Mouse (Mus musculus) limb, embryonic 10.5 days (tissue): Measurements from ENCODE around the gene Fmod. TPM values are rescaled to one million over a fixed set of nuclear protein-coding genes. Genes with fewer than 3 reads are reported as not detected.

Experiments used
- DNase-seq: peaks from one replicate; pipeline ENCODE4 v3.0.0-alpha.2; 2017; ENCODE audit warnings: low spot score
- H3K27ac ChIP-seq: fragments of 300-500 bp; sonication (generic); 2 replicates; pipeline ENCODE4 v1.5.1; 2016; ENCODE audit warnings: mild to moderate bottlenecking
- H3K27me3 ChIP-seq: fragments of 300-500 bp; sonication (generic); 2 replicates; pipeline ENCODE4 v1.6.1; 2016; ENCODE audit warnings: low read depth, mild to moderate bottlenecking; ENCODE audit not compliant: poor library complexity, severe bottlenecking
- H3K36me3 ChIP-seq: fragments of 300-500 bp; sonication (generic); 2 replicates; pipeline ENCODE4 v1.6.1; 2016; ENCODE audit warnings: mild to moderate bottlenecking, moderate library complexity
- H3K4me1 ChIP-seq: fragments of 300-500 bp; sonication (generic); 2 replicates; pipeline ENCODE4 v1.6.1; 2016
- H3K4me3 ChIP-seq: fragments of 300-500 bp; sonication (generic); 2 replicates; pipeline ENCODE4 v1.5.1; 2016; ENCODE audit warnings: mild to moderate bottlenecking, moderate library complexity
- H3K9me3 ChIP-seq: fragments of 300-500 bp; sonication (generic); replicated peaks from 2 replicates; pipeline ENCODE4 v1.6.1; 2016; ENCODE audit warnings: mild to moderate bottlenecking
- WGBS: fragments of 180-500 bp; shearing (Covaris S2); methylation state at CpG from one replicate; pipeline ENCODE4 v1.1.7; 2016; 5-methylcytosine and 5-hydroxymethylcytosine counted together
- polyA plus RNA-seq: library from polyadenylated mRNA; unstranded; fragments of >200 nt; fragmentation: Nextera tagmentation; extraction: Ambion mirVana; gene quantifications from 2 replicates; pipeline ENCODE4 v1.2.1, GENCODE M21; 2016

The Fmod gene
- polyA plus RNA-seq, 1 experiment from 2014 or later: 2.4 TPM

GRCm38 (mm10) chr1:134042341-134042740 is 5.3 kb downstream of the Fmod start:
- Histone ChIP-seq H3K9me3 (no peaks in the 10 kb centered on the region), H3K36me3 (no peaks in the 10 kb centered on the region), H3K27ac (0 out of 2 replicates have a peak overlapping the region, but pooled peaks have one; percentile 42), H3K27me3 (peaks cover 19% of the 10 kb centered on the region), H3K4me3 (no peak overlapping the region), H3K4me1 (peaks cover 32% of the 10 kb centered on the region)
- 31% methylated on average over 1 of the region's 1 CpGs for WGBS
- no peak for DNase-seq

- Histone ChIP-seq H3K4me1 (peaks cover 28% of the 10 kb centered on the region), H3K27me3 (peaks cover 23% of the 10 kb centered on the region), H3K4me3 (no peak overlapping the region), H3K9me3 (no peaks in the 10 kb centered on the region), H3K36me3 (no peaks in the 10 kb centered on the region), H3K27ac (no peak overlapping the region)
- 89% methylated on average over 6 of the region's 6 CpGs for WGBS
- no peak for DNase-seq
These were observed 7.8 kb downstream of the Fmod start for GRCm38 (mm10) chr1:134044805-134045204.

GRCm38 (mm10) chr1:134045971-134046370 is 8.9 kb downstream of the Fmod start:
- WGBS: 6% methylated on average over 9 of the region's 9 CpGs
- H3K36me3 ChIP-seq: no peaks in the 10 kb centered on the region
- peak overlapping the region; percentile 41 for H3K4me3 ChIP-seq
- peak; percentile 83 for DNase-seq
- H3K9me3 ChIP-seq: no peaks in the 10 kb centered on the region
- H3K4me1 ChIP-seq: peaks cover 28% of the 10 kb centered on the region
- peak overlapping the region; percentile 64 for H3K27ac ChIP-seq
- peaks cover 29% of the 10 kb centered on the region for H3K27me3 ChIP-seq

- WGBS: 33% methylated on average over 22 of the region's 23 CpGs
- Histone ChIP-seq H3K27ac (peak overlapping the region; percentile 64), H3K4me3 (peak overlapping the region; percentile 41), H3K27me3 (peaks cover 29% of the 10 kb centered on the region), H3K9me3 (no peaks in the 10 kb centered on the region), H3K36me3 (no peaks in the 10 kb centered on the region), H3K4me1 (peaks cover 28% of the 10 kb centered on the region)
- no peak for DNase-seq
These were observed 9.3 kb downstream of the Fmod start for GRCm38 (mm10) chr1:134046387-134046786.

- Histone ChIP-seq H3K4me1 (peaks cover 23% of the 10 kb centered on the region), H3K4me3 (no peak overlapping the region), H3K27ac (no peak overlapping the region), H3K9me3 (no peaks in the 10 kb centered on the region), H3K36me3 (no peaks in the 10 kb centered on the region), H3K27me3 (peaks cover 29% of the 10 kb centered on the region)
- 86% methylated on average over 6 of the region's 6 CpGs for WGBS
- no peak for DNase-seq
These were observed 10.4 kb downstream of the Fmod start for GRCm38 (mm10) chr1:134047431-134047830.

- Histone ChIP-seq H3K36me3 (no peaks in the 10 kb centered on the region), H3K27ac (no peak overlapping the region), H3K27me3 (peaks cover 29% of the 10 kb centered on the region), H3K9me3 (no peaks in the 10 kb centered on the region), H3K4me1 (peaks cover 12% of the 10 kb centered on the region), H3K4me3 (no peak overlapping the region)
- DNase-seq: peak; percentile 79
- 4% methylated on average over 5 of the region's 5 CpGs for WGBS
These were observed 11.7 kb downstream of the Fmod start for GRCm38 (mm10) chr1:134048759-134049158.

- Histone ChIP-seq H3K4me1 (peaks cover 11% of the 10 kb centered on the region), H3K27ac (no peak overlapping the region), H3K36me3 (no peaks in the 10 kb centered on the region), H3K27me3 (peaks cover 25% of the 10 kb centered on the region), H3K4me3 (no peak overlapping the region), H3K9me3 (no peaks in the 10 kb centered on the region)
- 67% methylated on average over 6 of the region's 6 CpGs for WGBS
- DNase-seq: no peak
These were observed 12.5 kb downstream of the Fmod start for GRCm38 (mm10) chr1:134049542-134049941.

GRCm38 (mm10) chr1:134053207-134053606 is 16.2 kb downstream of the Fmod start:
- Histone ChIP-seq H3K27me3 (peaks cover 9% of the 10 kb centered on the region; the same call in 1 of the 2 replicates), H3K4me1 (peaks cover 5% of the 10 kb centered on the region; the same call in 1 of the 2 replicates), H3K36me3 (no peaks in the 10 kb centered on the region), H3K4me3 (no peak overlapping the region), H3K9me3 (no peaks in the 10 kb centered on the region), H3K27ac (no peak overlapping the region)
- WGBS: 10% methylated on average over 6 of the region's 6 CpGs
- peak; percentile 76 for DNase-seq

- peaks cover 10% of the 10 kb centered on the region; the same call in 1 of the 2 replicates for H3K27me3 ChIP-seq
- peaks cover 9% of the 10 kb centered on the region for H3K4me1 ChIP-seq
- DNase-seq: no peak
- H3K36me3 ChIP-seq: no peaks in the 10 kb centered on the region
- no peaks in the 10 kb centered on the region for H3K9me3 ChIP-seq
- H3K4me3 ChIP-seq: no peak overlapping the region
- 68% methylated on average over 9 of the region's 9 CpGs for WGBS
- peak overlapping the region; percentile 50; the same call in 1 of the 2 replicates for H3K27ac ChIP-seq
These were observed 18.0 kb downstream of the Fmod start for GRCm38 (mm10) chr1:134055058-134055457.

- 0 out of 2 replicates have a peak overlapping the region, but pooled peaks have one; percentile 50 for H3K27ac ChIP-seq
- no peaks in the 10 kb centered on the region for H3K36me3 ChIP-seq
- H3K9me3 ChIP-seq: no peaks in the 10 kb centered on the region
- no peak overlapping the region for H3K4me3 ChIP-seq
- 86% methylated on average over 9 of the region's 9 CpGs for WGBS
- H3K4me1 ChIP-seq: peaks cover 16% of the 10 kb centered on the region
- DNase-seq: no peak
- H3K27me3 ChIP-seq: peaks cover 4% of the 10 kb centered on the region; the same call in 1 of the 2 replicates
These were observed 18.7 kb downstream of the Fmod start for GRCm38 (mm10) chr1:134055666-134056245.

GRCm38 (mm10) chr1:134056285-134056684 is 19.2 kb downstream of the Fmod start:
- no peaks in the 10 kb centered on the region for H3K36me3 ChIP-seq
- peaks cover 21% of the 10 kb centered on the region for H3K4me1 ChIP-seq
- no peak overlapping the region for H3K4me3 ChIP-seq
- H3K9me3 ChIP-seq: no peaks in the 10 kb centered on the region
- DNase-seq: no peak
- H3K27me3 ChIP-seq: peaks cover 4% of the 10 kb centered on the region; the same call in 1 of the 2 replicates
- no peak overlapping the region for H3K27ac ChIP-seq
- 59% methylated on average over 4 of the region's 4 CpGs for WGBS

- Histone ChIP-seq H3K27ac (no peak overlapping the region), H3K4me1 (peaks cover 36% of the 10 kb centered on the region), H3K27me3 (peaks cover 9% of the 10 kb centered on the region), H3K4me3 (no peak overlapping the region), H3K9me3 (no peaks in the 10 kb centered on the region), H3K36me3 (no peaks in the 10 kb centered on the region)
- 55% methylated on average over 8 of the region's 8 CpGs for WGBS
- no peak for DNase-seq
These were observed 20.7 kb downstream of the Fmod start for GRCm38 (mm10) chr1:134057736-134058135.

- WGBS: 77% methylated on average over 6 of the region's 6 CpGs
- no peaks in the 10 kb centered on the region for H3K9me3 ChIP-seq
- H3K27ac ChIP-seq: no peak overlapping the region
- no peak overlapping the region for H3K4me3 ChIP-seq
- peaks cover 47% of the 10 kb centered on the region for H3K4me1 ChIP-seq
- no peaks in the 10 kb centered on the region for H3K36me3 ChIP-seq
- no peak for DNase-seq
- H3K27me3 ChIP-seq: peaks cover 9% of the 10 kb centered on the region
These were observed 21.8 kb downstream of the Fmod start for GRCm38 (mm10) chr1:134058870-134059269.
